Mouse (Mus musculus): ENCODE data around the gene Alk.

Alk gene

GRCm38 (mm10) chr17:72604610-72604980, at the start of gene Alk:
Alk (minus strand) TSS chr17:72604627.
- DNase-seq (ENCODE audit: low read depth) = peak; percentile 5

- no peak for DNase-seq (ENCODE audit: low read depth)
Observed at GRCm38 (mm10) chr17:72652801-72653200, 48.4 kb upstream of the Alk start.

GRCm38 (mm10) chr17:72648607-72649217, 44.3 kb upstream of the Alk start:
- no peak for DNase-seq (ENCODE audit: low read depth)

GRCm38 (mm10) chr17:72646167-72646566, 41.7 kb upstream of the Alk start:
- DNase-seq (ENCODE audit: low read depth) = no peak

GRCm38 (mm10) chr17:72640095-72640494, 35.7 kb upstream of the Alk start:
- no peak for DNase-seq (ENCODE audit: low read depth)

GRCm38 (mm10) chr17:72639400-72639799, 35.0 kb upstream of the Alk start:
- DNase-seq (ENCODE audit: low read depth) = no peak

- DNase-seq (ENCODE audit: low read depth) = peak; percentile 66
Observed at GRCm38 (mm10) chr17:72606251-72606650, 1.8 kb upstream of the Alk start.

- DNase-seq (ENCODE audit: low read depth) = no peak
Observed at GRCm38 (mm10) chr17:72603886-72604609, 379 bp downstream of the Alk start.

GRCm38 (mm10) chr17:72603118-72603885, 1.1 kb downstream of the Alk start:
- no peak for DNase-seq (ENCODE audit: low read depth)

GRCm38 (mm10) chr17:72600806-72601205, 3.6 kb downstream of the Alk start:
- no peak for DNase-seq (ENCODE audit: low read depth)

GRCm38 (mm10) chr17:72587671-72588070, 16.8 kb downstream of the Alk start:
- DNase-seq (ENCODE audit: low read depth) = no peak

GRCm38 (mm10) chr17:72580142-72580541, 24.3 kb downstream of the Alk start:
- no peak for DNase-seq (ENCODE audit: low read depth)

GRCm38 (mm10) chr17:72579321-72579720, 25.1 kb downstream of the Alk start:
- no peak for DNase-seq (ENCODE audit: low read depth)

GRCm38 (mm10) chr17:72571379-72571778, 33.0 kb downstream of the Alk start:
- DNase-seq (ENCODE audit: low read depth) = no peak

GRCm38 (mm10) chr17:72569491-72569890, 34.9 kb downstream of the Alk start:
- no peak for DNase-seq (ENCODE audit: low read depth)

- DNase-seq (ENCODE audit: low read depth) = no peak
Observed at GRCm38 (mm10) chr17:72563423-72563822, 41.0 kb downstream of the Alk start.

- DNase-seq (ENCODE audit: low read depth) = no peak
Observed at GRCm38 (mm10) chr17:72561471-72561870, 43.0 kb downstream of the Alk start.

GRCm38 (mm10) chr17:72560771-72561170, 43.7 kb downstream of the Alk start:
- no peak for DNase-seq (ENCODE audit: low read depth)

GRCm38 (mm10) chr17:72557029-72557735, 47.2 kb downstream of the Alk start:
- no peak for DNase-seq (ENCODE audit: low read depth)

GRCm38 (mm10) chr17:72546274-72546673, 58.2 kb downstream of the Alk start:
- DNase-seq (ENCODE audit: low read depth) = no peak

GRCm38 (mm10) chr17:72535304-72535703, 69.1 kb downstream of the Alk start:
- DNase-seq (ENCODE audit: low read depth) = no peak

GRCm38 (mm10) chr17:72532266-72532665, 72.2 kb downstream of the Alk start:
- no peak for DNase-seq (ENCODE audit: low read depth)
